Mouse (Mus musculus) embryo, embryonic 11 days (tissue): ENCODE measurements around the gene BC030870.

ENCODE experiments used
- DNase-seq: peaks from one replicate; pipeline ENCODE4 v3.0.0-alpha.2; 2015

Gene BC030870

DNA sequence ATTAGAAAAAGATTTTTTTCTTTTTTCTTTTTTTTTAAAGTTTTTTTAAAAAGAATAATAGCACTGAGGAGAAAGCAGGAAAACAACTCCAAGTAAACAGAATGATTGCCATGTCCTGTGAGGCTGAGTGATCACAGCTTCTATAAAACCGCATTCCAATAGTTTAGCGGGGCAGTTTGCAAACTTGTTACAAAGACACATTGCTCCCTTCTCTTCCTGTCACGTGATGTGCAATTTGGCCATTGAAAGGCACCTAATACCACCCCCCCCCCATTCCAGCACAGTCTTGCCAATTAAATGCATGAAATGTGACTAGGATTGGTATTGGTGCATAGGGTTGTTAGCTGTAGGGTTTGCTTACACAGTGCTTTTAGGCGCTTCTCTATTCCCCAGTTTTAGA lies 58.4 kb downstream of the BC030870 start:
- no peak for DNase-seq

- no peak for DNase-seq
Measured at GRCm38 (mm10) chr8:65068473-65068819, 60.9 kb downstream of the BC030870 start.

GRCm38 (mm10) chr8:65067694-65068472 lies 61.5 kb downstream of the BC030870 start:
- peak; percentile 33 for DNase-seq

GRCm38 (mm10) chr8:65067031-65067430 lies 62.3 kb downstream of the BC030870 start:
- no peak for DNase-seq

DNA sequence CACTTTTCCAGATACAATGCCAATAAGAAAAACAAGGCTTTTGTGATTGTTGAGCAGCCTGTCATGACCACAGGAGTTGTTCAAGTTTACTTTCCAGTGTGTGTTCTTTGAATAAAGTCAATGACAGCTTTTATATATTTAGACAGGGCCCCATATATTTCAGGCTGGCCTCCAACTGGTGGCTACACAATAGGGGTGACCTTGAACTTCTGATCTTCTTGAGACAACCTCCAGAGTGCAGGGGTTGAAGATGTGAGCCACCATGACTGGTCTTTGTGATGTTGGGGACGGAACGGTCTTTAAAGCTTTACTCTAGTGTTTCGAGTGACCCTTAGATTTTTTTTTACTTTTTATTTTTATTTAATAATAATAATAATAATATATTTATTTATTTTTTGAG lies 63.7 kb downstream of the BC030870 start:
- no peak for DNase-seq

GRCm38 (mm10) chr8:65064071-65064470 lies 65.3 kb downstream of the BC030870 start:
- DNase-seq, result no peak

- no peak for DNase-seq
Measured at GRCm38 (mm10) chr8:65062195-65062594, 67.2 kb downstream of the BC030870 start.

GRCm38 (mm10) chr8:65056722-65057121 lies 72.6 kb downstream of the BC030870 start:
- DNase-seq, result no peak

- peak; percentile 61 for DNase-seq
Measured at GRCm38 (mm10) chr8:65053968-65054367, 75.4 kb downstream of the BC030870 start.

- DNase-seq, result no peak
Measured at GRCm38 (mm10) chr8:65053554-65053953, 75.8 kb downstream of the BC030870 start.

DNA sequence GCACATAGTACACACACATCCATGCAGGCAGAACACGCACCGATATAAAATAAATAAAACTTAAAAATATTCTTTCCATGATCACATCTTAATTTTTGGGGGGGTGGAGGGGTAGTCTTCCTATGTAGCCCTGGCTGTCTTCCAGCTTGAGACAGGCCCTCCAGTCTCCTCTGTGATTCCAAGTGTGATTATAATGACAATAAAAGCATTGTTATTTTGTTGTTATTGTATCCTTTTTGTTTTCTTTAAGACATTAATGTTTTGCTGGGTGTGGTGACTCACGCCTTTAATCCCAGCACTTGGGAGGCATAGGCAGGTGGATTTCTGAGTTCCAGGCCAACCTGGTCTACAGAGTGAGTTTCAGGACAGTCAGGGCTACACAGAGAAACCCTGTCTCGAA lies 81.6 kb downstream of the BC030870 start:
- no peak for DNase-seq

GRCm38 (mm10) chr8:65047193-65047592 lies 82.2 kb downstream of the BC030870 start:
- DNase-seq, result no peak

GRCm38 (mm10) chr8:65046565-65046964 lies 82.8 kb downstream of the BC030870 start:
- DNase-seq, result no peak

- peak; percentile 85 for DNase-seq
Measured at GRCm38 (mm10) chr8:65037117-65037533, 92.2 kb downstream of the BC030870 start, which contains the start of gene Apela. Gene Apela (minus strand): TSS chr8:65037336.
